Mouse (Mus musculus): ENCODE data around the gene Brs3. TPM values are rescaled to one million over a fixed set of nuclear protein-coding genes. Genes with fewer than 3 reads are reported as not detected.

The Brs3 gene
- 0.14 TPM in 1 of 2 replicates, not detected in the other for polyA plus RNA-seq (2015; fragmentation: Nextera tagmentation; extraction: Ambion mirVana)

DNA sequence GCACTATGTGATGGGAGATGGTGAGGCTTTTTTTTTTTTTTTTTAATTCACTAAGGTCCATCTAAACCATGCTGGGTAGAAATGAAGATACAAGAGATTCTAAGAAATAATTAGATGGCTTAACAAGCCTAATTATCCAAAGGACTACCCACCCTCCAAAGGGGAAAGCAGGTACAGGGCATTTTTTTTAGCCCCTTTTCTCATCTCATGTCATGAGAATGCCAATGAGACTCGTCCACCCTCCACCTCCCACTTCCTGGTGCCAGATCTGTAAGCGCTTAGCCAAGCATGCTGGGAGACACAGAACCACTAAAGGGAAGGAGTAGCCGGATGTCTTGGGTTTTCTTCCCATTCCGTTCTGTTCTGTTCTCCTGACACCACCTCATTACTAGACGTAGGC is at the start of gene Brs3:
Brs3 (plus strand) TSS at position 301 of the 400 bp plus-strand sequence.
- H3K36me3 ChIP-seq (ENCODE audit: poor library complexity, severe bottlenecking): no peaks in the 10 kb centered on the region
- no peak within 1 kb of the TSS for H3K4me3 ChIP-seq
- 85% methylated on average over 5 of the region's 5 CpGs for WGBS
- no peak within 1 kb of the TSS for H3K4me2 ChIP-seq
- H3K27ac ChIP-seq: no peak within 1 kb of the TSS
- no peaks in the 10 kb centered on the region for H3K9me3 ChIP-seq (replicated peaks)
- H3K27me3 ChIP-seq: no peaks in the 10 kb centered on the region
- ATAC-seq: no peak
- H3K9ac ChIP-seq: no peak within 1 kb of the TSS
- no peaks in the 10 kb centered on the region for H3K4me1 ChIP-seq

- no peak overlapping the region for H3K9ac ChIP-seq
- no peak overlapping the region for H3K4me2 ChIP-seq
- no peak for ATAC-seq
- H3K36me3 ChIP-seq (ENCODE audit: poor library complexity, severe bottlenecking): no peaks in the 10 kb centered on the region
- no peaks in the 10 kb centered on the region for H3K4me1 ChIP-seq
- WGBS: 76% methylated on average over 2 of the region's 2 CpGs
- no peaks in the 10 kb centered on the region for H3K27me3 ChIP-seq
- no peaks in the 10 kb centered on the region for H3K9me3 ChIP-seq (replicated peaks)
- H3K27ac ChIP-seq: no peak overlapping the region
- no peak overlapping the region for H3K4me3 ChIP-seq
Observed at GRCm38 (mm10) chrX:57012891-57013290, 30.0 kb upstream of the Brs3 start.

- Histone ChIP-seq H3K9me3 (replicated peaks) (no peaks in the 10 kb centered on the region), H3K9ac (no peak overlapping the region), H3K4me2 (no peak overlapping the region), H3K27ac (no peak overlapping the region), H3K4me1 (no peaks in the 10 kb centered on the region), H3K4me3 (no peak overlapping the region), H3K27me3 (no peaks in the 10 kb centered on the region), H3K36me3 (ENCODE audit: poor library complexity, severe bottlenecking) (no peaks in the 10 kb centered on the region)
- 69% methylated on average over 6 of the region's 6 CpGs for WGBS
- no peak for ATAC-seq
Observed at GRCm38 (mm10) chrX:57043869-57044268, 995 bp downstream of the Brs3 start.

- WGBS: 9% methylated on average over 4 of the region's 4 CpGs
- peak; percentile 78 for ATAC-seq
Observed at GRCm38 (mm10) chrX:57052848-57053173, 9.9 kb downstream of the Brs3 start.

DNA sequence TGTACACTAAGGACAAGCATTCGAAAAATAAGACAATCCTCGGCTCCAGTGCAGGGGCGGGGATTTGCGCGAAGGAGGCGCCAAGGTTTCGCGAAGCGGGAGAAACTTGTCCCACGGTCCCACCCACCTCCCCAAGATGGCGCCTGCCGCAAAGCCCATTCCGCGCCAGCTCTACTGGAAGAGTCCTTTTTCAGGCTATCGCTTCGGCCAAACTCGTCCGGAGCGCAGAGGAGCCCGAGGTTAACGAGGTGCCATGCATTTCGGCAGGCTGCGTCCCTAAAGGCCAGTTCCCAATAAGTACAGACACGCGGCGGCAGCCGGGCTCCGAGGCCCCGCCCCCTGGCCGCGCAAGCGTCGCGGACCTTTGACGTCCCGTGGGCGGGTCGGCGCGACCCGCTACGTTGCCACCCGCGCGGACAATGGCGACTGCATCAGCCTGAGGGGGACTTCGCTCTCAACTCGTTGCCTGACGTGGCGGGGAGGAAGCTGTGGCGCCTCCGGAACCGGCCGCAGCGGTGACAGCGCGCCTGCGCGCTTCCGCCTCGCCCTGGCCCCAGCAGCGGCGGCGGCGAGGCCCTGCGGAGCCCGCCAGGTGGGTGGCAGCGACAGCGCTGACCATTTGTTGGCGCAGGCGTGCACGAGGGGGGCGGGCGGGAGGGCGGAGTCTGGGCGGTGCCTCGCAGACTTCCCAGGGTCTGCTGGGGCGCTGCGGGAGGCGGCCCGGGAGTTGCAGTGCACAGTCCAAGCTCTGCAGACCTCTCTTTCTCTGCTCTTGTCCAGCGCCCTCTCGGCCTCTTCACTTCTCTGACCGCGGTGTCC is 10.5 kb downstream of the Brs3 start, which contains the start of gene Htatsf1:
Htatsf1 (plus strand) TSS at position 410 of the 819 bp plus-strand sequence.
- Histone ChIP-seq H3K4me3 (peak within 1 kb of the TSS; percentile 55), H3K4me1 (0 out of 2 replicates have a peak, but pooled peaks cover 7% of the 10 kb centered on the region), H3K9ac (peak within 1 kb of the TSS; percentile 68), H3K9me3 (replicated peaks) (no peaks in the 10 kb centered on the region), H3K4me2 (peak within 1 kb of the TSS; percentile 61), H3K27ac (peak within 1 kb of the TSS; percentile 94), H3K27me3 (no peaks in the 10 kb centered on the region), H3K36me3 (ENCODE audit: poor library complexity, severe bottlenecking) (peaks cover 10% of the 10 kb centered on the region; the same call in 1 of the 2 replicates)
- WGBS: 21% methylated on average over 57 of the region's 85 CpGs
- peak; percentile 97 for ATAC-seq

More at GRCm38 (mm10) chrX:57052848-57053173, 9.9 kb downstream of the Brs3 start:
- peaks cover 10% of the 10 kb centered on the region; the same call in 1 of the 2 replicates for H3K36me3 ChIP-seq (ENCODE audit: poor library complexity, severe bottlenecking)
- no peaks in the 10 kb centered on the region for H3K9me3 ChIP-seq (replicated peaks)
- H3K4me2 ChIP-seq: peak overlapping the region; percentile 51
- no peaks in the 10 kb centered on the region for H3K27me3 ChIP-seq
- peak overlapping the region; percentile 68; the same call in 1 of the 2 replicates for H3K9ac ChIP-seq
- peak overlapping the region; percentile 94 for H3K27ac ChIP-seq
- H3K4me3 ChIP-seq: peak overlapping the region; percentile 55
- 0 out of 2 replicates have a peak, but pooled peaks cover 7% of the 10 kb centered on the region for H3K4me1 ChIP-seq

- H3K4me3 ChIP-seq: peak overlapping the region; percentile 55
- H3K27ac ChIP-seq: peak overlapping the region; percentile 94; the same call in 1 of the 2 replicates
- H3K9ac ChIP-seq: peak overlapping the region; percentile 68
- ATAC-seq: no peak
- H3K4me1 ChIP-seq: 0 out of 2 replicates have a peak, but pooled peaks cover 7% of the 10 kb centered on the region
- H3K36me3 ChIP-seq (ENCODE audit: poor library complexity, severe bottlenecking): peaks cover 10% of the 10 kb centered on the region; the same call in 1 of the 2 replicates
- WGBS: 27% methylated on average over 11 of the region's 11 CpGs
- H3K27me3 ChIP-seq: no peaks in the 10 kb centered on the region
- H3K4me2 ChIP-seq: peak overlapping the region; percentile 61
- H3K9me3 ChIP-seq (replicated peaks): no peaks in the 10 kb centered on the region
Observed at GRCm38 (mm10) chrX:57053993-57054385, 11.1 kb downstream of the Brs3 start.

DNA sequence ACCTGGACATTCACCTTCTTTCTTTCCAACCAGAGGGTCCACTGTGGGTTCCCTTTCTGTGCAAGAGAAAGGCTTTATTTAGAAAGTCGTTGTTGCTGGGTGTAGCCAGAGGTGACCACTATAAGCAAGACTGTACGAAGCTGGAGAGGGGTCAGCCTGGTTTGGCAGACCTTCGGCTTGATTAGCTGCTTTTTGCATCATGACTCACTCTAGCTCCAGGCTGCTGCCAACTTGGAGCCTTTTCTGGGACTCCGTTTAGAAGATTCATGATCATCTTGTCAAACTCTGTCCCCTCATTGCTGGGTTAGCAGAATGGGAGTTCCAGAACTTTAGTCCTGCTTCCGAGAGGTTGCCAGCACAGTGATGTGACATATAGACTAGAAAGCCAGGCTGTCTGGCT is 38.6 kb downstream of the Brs3 start:
- Histone ChIP-seq H3K9ac (no peak overlapping the region), H3K4me1 (no peaks in the 10 kb centered on the region), H3K27me3 (no peaks in the 10 kb centered on the region), H3K36me3 (ENCODE audit: poor library complexity, severe bottlenecking) (no peaks in the 10 kb centered on the region), H3K4me3 (no peak overlapping the region), H3K4me2 (no peak overlapping the region), H3K27ac (no peak overlapping the region), H3K9me3 (replicated peaks) (no peaks in the 10 kb centered on the region)
- ATAC-seq: no peak
- 89% methylated on average over 5 of the region's 5 CpGs for WGBS

GRCm38 (mm10) chrX:57087806-57088205 is 44.9 kb downstream of the Brs3 start, which contains the start of gene Vgll1:
Vgll1 (plus strand) TSS chrX:57088106.
- ATAC-seq: no peak
- H3K27ac ChIP-seq: no peak within 1 kb of the TSS
- 83% methylated on average over 4 of the region's 4 CpGs for WGBS
- H3K9ac ChIP-seq: no peak within 1 kb of the TSS
- H3K4me2 ChIP-seq: no peak within 1 kb of the TSS
- no peaks in the 10 kb centered on the region for H3K9me3 ChIP-seq (replicated peaks)
- no peaks in the 10 kb centered on the region for H3K27me3 ChIP-seq
- H3K36me3 ChIP-seq (ENCODE audit: poor library complexity, severe bottlenecking): no peaks in the 10 kb centered on the region
- H3K4me3 ChIP-seq: no peak within 1 kb of the TSS
- H3K4me1 ChIP-seq: no peaks in the 10 kb centered on the region

Other genes starting within 250 kb of the Brs3 start
- gene Map7d3, start 220.7 kb upstream of the Brs3 start, polyA plus RNA-seq (2015; fragmentation: Nextera tagmentation; extraction: Ambion mirVana): 0.78 and 1.0 TPM in 2 replicates
- gene Adgrg4, start 172.9 kb upstream of the Brs3 start, polyA plus RNA-seq (2015; fragmentation: Nextera tagmentation; extraction: Ambion mirVana): not detected in 2 replicates
- gene Htatsf1, start 10.5 kb downstream of the Brs3 start, polyA plus RNA-seq (2015; fragmentation: Nextera tagmentation; extraction: Ambion mirVana): 90.9 and 94.9 TPM in 2 replicates
- gene Vgll1, start 45.0 kb downstream of the Brs3 start, polyA plus RNA-seq (2015; fragmentation: Nextera tagmentation; extraction: Ambion mirVana): not detected in 2 replicates
- not detected in 2 replicates for gene Cd40lg, start 169.1 kb downstream of the Brs3 start, polyA plus RNA-seq (2015; fragmentation: Nextera tagmentation; extraction: Ambion mirVana)